Mouse (Mus musculus) myocyte (in vitro differentiated cells): ENCODE data around the gene Zcchc14. TPM values are rescaled to one million over a fixed set of nuclear protein-coding genes. Genes with fewer than 3 reads are reported as not detected.

Source experiments
- H3K27me3 ChIP-seq: one replicate; pipeline ENCODE4 v1.6.1; 2011; ENCODE audit not compliant: control insufficient read depth, insufficient read depth, insufficient read length
- H3K36me3 ChIP-seq: one replicate; pipeline ENCODE4 v1.6.1; 2011; ENCODE audit not compliant: control insufficient read depth, insufficient read depth
- H3K4me2 ChIP-seq: one replicate; pipeline ENCODE4 v1.6.1; 2011; ENCODE audit warnings: low read depth, control low read depth
- H3K4me3 ChIP-seq: one replicate; pipeline ENCODE4 v1.5.1; 2011; ENCODE audit warnings: mild to moderate bottlenecking, control low read depth, moderate library complexity
- H3K79me2 ChIP-seq: one replicate; pipeline ENCODE4 v1.6.1; 2011; ENCODE audit not compliant: control insufficient read depth, insufficient read depth
- H3ac ChIP-seq: one replicate; pipeline ENCODE4 v1.6.1; 2011; ENCODE audit not compliant: control insufficient read depth, insufficient read length
- CEBPB ChIP-seq: IDR thresholded peaks from 2 replicates; pipeline ENCODE4 v1.6.1; 2011; ENCODE audit warnings: mild to moderate bottlenecking, moderate library complexity; ENCODE audit not compliant: poor library complexity, insufficient read depth, severe bottlenecking
- E2F4 ChIP-seq: IDR thresholded peaks from one replicate; pipeline ENCODE4 v1.6.1; 2011; ENCODE audit warnings: mild to moderate bottlenecking, control low read depth, moderate library complexity; ENCODE audit not compliant: insufficient read depth
- MAX ChIP-seq: IDR thresholded peaks from one replicate; pipeline ENCODE4 v1.6.1; 2011; ENCODE audit warnings: low read depth, mild to moderate bottlenecking, control low read depth
- MYOD1 ChIP-seq, 3 experiments: IDR thresholded peaks; one replicate each; pipeline ENCODE4 v1.6.1; 2011; ENCODE audit warnings: control low read depth in 2 of 3, low read depth in 2 of 3, mild to moderate bottlenecking in 2 of 3, moderate library complexity in 1 of 3; ENCODE audit not compliant: insufficient read length in 2 of 3, control insufficient read depth in 1 of 3
- MYOG ChIP-seq, 3 experiments: IDR thresholded peaks; one replicate each; pipeline ENCODE4 v1.6.1; 2011; ENCODE audit warnings: control low read depth in 2 of 3, low read depth in 2 of 3, mild to moderate bottlenecking in 2 of 3; ENCODE audit not compliant: insufficient read length in 2 of 3, control insufficient read depth in 1 of 3, insufficient read depth in 1 of 3
- POLR2A ChIP-seq: IDR thresholded peaks from one replicate; pipeline ENCODE4 v1.6.1; 2011; ENCODE audit warnings: low read depth, mild to moderate bottlenecking, control low read depth, moderate library complexity; ENCODE audit not compliant: insufficient read length
- POLR2AphosphoS2 ChIP-seq: IDR thresholded peaks from one replicate; pipeline ENCODE4 v1.6.1; 2011; ENCODE audit warnings: low read depth, control low read depth; ENCODE audit not compliant: insufficient read length
- REST ChIP-seq: IDR thresholded peaks from one replicate; pipeline ENCODE4 v1.6.1; 2011; ENCODE audit warnings: mild to moderate bottlenecking, control low read depth, moderate library complexity; ENCODE audit not compliant: insufficient read depth, insufficient read length
- SRF ChIP-seq: IDR thresholded peaks from one replicate; pipeline ENCODE4 v1.6.1; 2011; ENCODE audit warnings: low read depth; ENCODE audit not compliant: control insufficient read depth, insufficient read length
- TCF12 ChIP-seq: IDR thresholded peaks from one replicate; pipeline ENCODE4 v1.6.1; 2011; ENCODE audit warnings: mild to moderate bottlenecking, control low read depth; ENCODE audit not compliant: poor library complexity, insufficient read depth, severe bottlenecking
- TCF3 ChIP-seq: IDR thresholded peaks from one replicate; pipeline ENCODE4 v1.6.1; 2011; ENCODE audit warnings: low read depth, control low read depth; ENCODE audit not compliant: insufficient read length
- USF1 ChIP-seq: IDR thresholded peaks from one replicate; pipeline ENCODE4 v1.6.1; 2011; ENCODE audit warnings: low read depth, mild to moderate bottlenecking, control low read depth, moderate library complexity
- polyA plus RNA-seq: library from polyadenylated mRNA; unstranded; fragments of >200 nt; fragmentation: generic; extraction: Trizol; gene quantifications from one replicate; pipeline ENCODE4 v1.2.1, GENCODE M21; 2012; ENCODE audit warnings: missing spikeins

Gene Zcchc14
- polyA plus RNA-seq, 1 experiment: 11.9 TPM

DNA sequence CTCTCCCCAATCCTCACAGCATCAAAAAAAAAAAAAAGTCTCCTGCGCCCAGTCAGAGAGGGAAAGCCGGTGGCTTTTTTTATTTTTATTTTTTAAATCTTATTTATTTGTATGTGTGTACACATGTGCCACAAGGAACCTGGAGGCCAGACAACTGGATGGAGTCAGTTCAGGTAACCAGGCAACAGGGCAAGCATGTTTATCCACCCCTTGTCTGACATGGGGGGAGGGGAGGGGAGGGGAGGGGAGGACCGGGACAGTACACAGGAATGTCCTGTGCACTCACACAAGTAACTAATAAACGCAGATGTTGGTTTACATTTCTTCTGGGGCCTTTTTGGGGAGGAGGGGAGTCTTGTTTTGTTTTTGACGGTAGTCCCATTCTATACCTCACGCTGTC is 89.0 kb downstream of the Zcchc14 start:
- TF ChIP-seq TCF3 (no peak), TCF12 (no peak), SRF (no peak), MYOD1 (IDR thresholded peaks at IDR 0.05; ENCODE audit: control insufficient read depth in 1 of 3, insufficient read length in 2 of 3, low read depth in 2 of 3) (no peak), POLR2A (no peak), MYOG (IDR thresholded peaks at IDR 0.05; ENCODE audit: control insufficient read depth in 1 of 3, insufficient read depth in 1 of 3, insufficient read length in 2 of 3, low read depth in 2 of 3) (no peak), MAX (no peak)
- no peaks in the 10 kb centered on the region for H3K79me2 ChIP-seq
- no peaks in the 10 kb centered on the region for H3K36me3 ChIP-seq
- H3K27me3 ChIP-seq: no peaks in the 10 kb centered on the region
- no peak overlapping the region for H3ac ChIP-seq
- H3K4me2 ChIP-seq: no peak overlapping the region
- H3K4me3 ChIP-seq: no peak overlapping the region

DNA sequence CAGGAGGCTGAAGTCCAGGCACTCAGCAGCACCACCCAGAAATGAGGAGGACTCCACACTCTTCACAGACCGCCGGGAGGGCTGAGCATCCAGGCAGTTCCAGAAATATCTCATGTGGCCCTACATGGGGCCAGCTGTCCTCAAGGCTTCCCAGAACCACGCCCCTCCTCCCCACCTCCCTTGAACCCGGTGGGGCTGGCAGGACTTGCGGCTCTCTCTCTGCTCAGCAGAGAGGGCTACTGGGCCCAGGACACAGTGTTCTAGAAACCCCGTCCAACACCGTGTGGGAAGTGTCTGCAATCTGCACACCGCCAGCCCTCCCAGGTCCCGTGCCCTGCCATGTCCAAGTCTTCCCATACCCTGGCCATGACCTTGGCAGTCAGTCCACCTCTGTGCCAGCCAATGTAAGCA is 89.8 kb downstream of the Zcchc14 start:
- Histone ChIP-seq H3K79me2 (no peaks in the 10 kb centered on the region), H3K4me2 (no peak overlapping the region), H3K4me3 (no peak overlapping the region), H3ac (no peak overlapping the region), H3K27me3 (no peaks in the 10 kb centered on the region), H3K36me3 (no peaks in the 10 kb centered on the region)
- TF ChIP-seq MYOG (IDR thresholded peaks at IDR 0.05; ENCODE audit: control insufficient read depth in 1 of 3, insufficient read depth in 1 of 3, insufficient read length in 2 of 3, low read depth in 2 of 3): peak in 2 of 3 experiments; percentile 58 to 74
- no peak for TF ChIP-seq MAX
- TF ChIP-seq MYOD1 (IDR thresholded peaks at IDR 0.05; ENCODE audit: control insufficient read depth in 1 of 3, insufficient read length in 2 of 3, low read depth in 2 of 3): peak in 2 of 3 experiments; percentile 5 to 63
- TF ChIP-seq SRF: peak; percentile 18

DNA sequence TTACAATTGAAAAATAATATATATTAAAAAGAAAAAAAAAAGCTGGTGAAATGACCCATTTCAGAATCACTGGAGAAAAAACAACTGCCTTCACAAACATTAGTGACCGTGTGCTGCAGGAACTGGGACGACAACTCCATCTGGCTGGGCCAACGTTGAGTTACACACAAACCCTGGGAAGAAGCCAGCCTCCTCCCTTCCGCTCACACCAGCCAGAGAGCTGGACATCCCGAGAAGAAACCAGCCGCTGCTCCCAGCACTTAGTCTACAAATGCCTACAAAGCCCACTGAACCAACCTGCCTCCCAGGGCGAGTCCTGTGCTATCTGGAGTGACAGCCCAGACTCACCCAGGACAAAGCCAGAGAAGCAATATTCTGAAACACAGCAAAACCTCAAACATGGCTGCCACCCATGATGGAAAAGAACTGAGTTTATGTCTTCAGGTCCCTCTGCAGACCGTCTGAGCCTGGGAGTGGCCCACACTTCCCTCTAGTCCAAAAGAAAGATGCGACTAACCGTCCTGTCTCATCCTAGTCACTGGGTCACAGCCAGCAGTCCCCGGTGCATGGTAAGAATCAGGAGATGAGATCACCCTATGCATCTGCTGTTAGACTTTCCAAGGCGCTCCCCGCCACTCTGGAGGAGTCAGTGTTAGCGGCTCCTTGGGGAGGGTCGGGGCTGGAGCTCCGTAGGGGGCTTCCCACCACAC is 90.9 kb downstream of the Zcchc14 start:
- no peaks in the 10 kb centered on the region for H3K36me3 ChIP-seq
- no peaks in the 10 kb centered on the region for H3K27me3 ChIP-seq
- no peak overlapping the region for H3K4me3 ChIP-seq
- no peak for TF ChIP-seq E2F4
- no peak overlapping the region for H3K4me2 ChIP-seq
- no peaks in the 10 kb centered on the region for H3K79me2 ChIP-seq
- no peak overlapping the region for H3ac ChIP-seq

DNA sequence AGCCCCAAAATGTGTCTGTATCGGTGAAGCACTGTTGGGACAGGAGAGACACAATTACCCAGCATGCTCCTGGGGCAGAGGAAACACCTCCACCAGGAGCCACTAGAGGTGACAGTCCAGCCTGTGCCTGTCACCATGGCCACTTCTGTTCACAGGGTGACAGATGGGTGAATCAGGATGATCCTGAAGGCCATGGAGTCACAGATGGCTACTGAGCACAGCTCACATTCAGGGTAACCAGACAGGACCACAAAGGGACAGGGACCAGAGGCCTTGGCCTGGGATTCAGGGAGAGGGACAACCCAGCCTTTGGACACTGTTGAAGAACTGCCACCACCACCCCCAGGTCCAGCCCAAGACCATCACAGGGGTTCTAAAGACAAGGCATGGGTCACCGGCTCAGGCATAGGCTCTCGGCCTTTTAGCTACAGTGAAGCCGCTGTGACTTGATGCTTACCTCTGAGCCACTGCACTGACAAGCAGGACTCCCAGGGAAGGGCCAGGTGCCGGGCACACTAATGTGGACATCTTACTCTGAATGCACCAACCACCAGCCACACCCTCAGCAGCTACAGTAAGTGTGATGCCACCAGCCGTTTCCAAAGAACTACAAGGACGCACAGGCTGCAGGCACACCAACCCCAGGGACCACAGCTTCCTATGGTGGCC is 92.1 kb downstream of the Zcchc14 start:
- TF ChIP-seq MYOG (IDR thresholded peaks at IDR 0.05; ENCODE audit: control insufficient read depth in 1 of 3, insufficient read depth in 1 of 3, insufficient read length in 2 of 3, low read depth in 2 of 3): no peak
- no peak for TF ChIP-seq MYOD1 (IDR thresholded peaks at IDR 0.05; ENCODE audit: control insufficient read depth in 1 of 3, insufficient read length in 2 of 3, low read depth in 2 of 3)
- no peak for TF ChIP-seq POLR2A
- TF ChIP-seq E2F4: no peak
- no peak for TF ChIP-seq USF1
- TF ChIP-seq MAX: no peak
- no peak for TF ChIP-seq TCF3
- no peak for TF ChIP-seq TCF12
- TF ChIP-seq CEBPB: no peak
- TF ChIP-seq REST: no peak
- no peak for TF ChIP-seq POLR2AphosphoS2
- TF ChIP-seq SRF: no peak
- Histone ChIP-seq H3K4me2 (no peak overlapping the region), H3K36me3 (no peaks in the 10 kb centered on the region), H3K4me3 (no peak overlapping the region), H3K79me2 (no peaks in the 10 kb centered on the region), H3ac (no peak overlapping the region), H3K27me3 (no peaks in the 10 kb centered on the region)

DNA sequence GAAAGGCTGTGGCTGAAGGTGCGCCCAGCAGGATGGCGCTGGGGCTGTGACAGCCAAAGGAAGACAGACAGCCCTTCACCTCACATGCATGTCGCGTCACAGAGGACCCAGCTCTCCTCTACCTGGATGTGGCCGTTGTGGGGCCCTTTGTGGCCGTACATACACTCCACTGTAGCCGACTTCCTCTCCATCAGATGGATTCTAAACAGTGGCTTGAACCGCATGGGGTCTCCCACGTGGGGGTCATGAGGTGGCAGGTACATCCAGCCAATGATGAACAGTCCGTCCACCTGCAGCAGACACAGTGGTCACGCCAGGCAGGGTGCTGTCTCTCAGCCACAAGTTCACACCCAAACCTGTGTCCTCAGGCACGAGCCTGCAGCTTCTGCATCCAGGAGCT is 92.9 kb downstream of the Zcchc14 start:
- TF ChIP-seq POLR2AphosphoS2 (no peak), E2F4 (no peak), CEBPB (no peak), POLR2A (no peak), USF1 (no peak), MYOG (IDR thresholded peaks at IDR 0.05; ENCODE audit: control insufficient read depth in 1 of 3, insufficient read depth in 1 of 3, insufficient read length in 2 of 3, low read depth in 2 of 3) (no peak), REST (no peak), SRF (no peak), TCF3 (no peak), MAX (no peak), MYOD1 (IDR thresholded peaks at IDR 0.05; ENCODE audit: control insufficient read depth in 1 of 3, insufficient read length in 2 of 3, low read depth in 2 of 3) (no peak), TCF12 (no peak)
- no peaks in the 10 kb centered on the region for H3K79me2 ChIP-seq
- no peak overlapping the region for H3K4me2 ChIP-seq
- H3K27me3 ChIP-seq: no peaks in the 10 kb centered on the region
- no peak overlapping the region for H3ac ChIP-seq
- H3K4me3 ChIP-seq: no peak overlapping the region
- no peaks in the 10 kb centered on the region for H3K36me3 ChIP-seq
